ENCODE assay signal across 8 mouse cellular contexts in genomic region chr16:91023384-91023783, GRCm38 (mm10). TPM values are rescaled to one million over a fixed set of nuclear protein-coding genes. Genes with fewer than 3 reads are reported as not detected.
DNase-seq lines count a peak whose midpoint lies in the region; ATAC-seq and TF ChIP-seq lines count a peak whose summit lies in the region.
"Had no signal": no experiment of that assay in that cellular context is flagged by ENCODE, and none has a peak within 500 bp of the region (broad histone marks: within the 10 kb centered on the region; RNA-seq: fewer than 3 reads in every experiment).

No protein-coding gene starts in this region.

- CTCF ChIA-PET in Patski (lab: Charles Lee): interaction anchor here (0.9 to 2.1 kb wide), 4 partner anchors 11 to 157 kb away, joined by 3 to 19 read pairs (median 4); no protein-coding TSS in a partner anchor

- no peak overlapping the region for H3K4me3 ChIP-seq in layer of hippocampus, adult 2 months
- H3K4me3 ChIP-seq: liver, embryonic 15.5 days had no signal

- TF ChIP-seq CTCF in layer of hippocampus, adult 2 months (conservative IDR thresholded peaks at IDR 0.05): peak; percentile 76
- TF ChIP-seq CTCF in Patski (IDR thresholded peaks at IDR 0.05): peak; percentile 68

- no peaks in the 10 kb centered on the region for H3K27me3 ChIP-seq in Patski
- H3K27me3 ChIP-seq: liver, embryonic 15.5 days had no signal

- no peak for DNase-seq in layer of hippocampus, adult 2 months (ENCODE audit: low spot score in 2 of 2)
- DNase-seq in layer of hippocampus, postnatal 36 days: no peak
- no peak for DNase-seq in Patski (ENCODE audit: low read depth, low spot score)
- DNase-seq in lung, postnatal 14 days: peak; percentile 19
- no peak for DNase-seq in c-Kit-positive CD71-positive TER-119-positive erythroid progenitor cells, embryonic 14.5 days (ENCODE audit: low spot score)
- DNase-seq in gastrocnemius, adult 18-20 months (ENCODE audit: low spot score): no peak

- peak; percentile 39 for ATAC-seq in CD4-positive, CD25-positive, alpha-beta regulatory T cell, adult 4 months
- no peak for ATAC-seq in Patski

- in situ Hi-C loops in Patski (cut with MboI; ENCODE audit: low pct_unique_long_range_greater_than_20kb): no loop called here

- H3K27ac ChIP-seq in layer of hippocampus, adult 2 months: no peak overlapping the region
- H3K27ac ChIP-seq: liver, embryonic 15.5 days had no signal

- POLR2A ChIA-PET in Patski (lab: Charles Lee): no interaction called here

RNA-seq across cellular contexts. Expression of gene Synj1, which starts 12.3 kb away (rescaled TPM):
- 100 to 1,000 TPM; 424 to 431 TPM for total RNA-seq in layer of hippocampus, adult 2 months (2021)
- total RNA-seq in layer of hippocampus, postnatal 36 days (2021): 100 to 1,000 TPM; 381 to 404 TPM
- 10 to 100 TPM; 30.6 to 40.9 TPM for polyA plus RNA-seq in CD4-positive, CD25-positive, alpha-beta regulatory T cell, adult 4 months (2017; shearing (Covaris generic))
- 28.5 TPM for polyA plus RNA-seq in Patski (2021)
- 10 to 100 TPM in 1 of 2 experiments, 1 to 10 TPM in 1; 7.7 to 14.0 TPM for total RNA-seq in gastrocnemius, adult 18-20 months (2021)

RNA-seq across cellular contexts. Expression of gene Paxbp1, which starts 21.0 kb away (rescaled TPM):
- 10 to 100 TPM; 73.6 to 90.7 TPM for total RNA-seq in layer of hippocampus, adult 2 months (2021)
- 10 to 100 TPM; 68.1 to 77.8 TPM for total RNA-seq in layer of hippocampus, postnatal 36 days (2021)
- 100 to 1,000 TPM; 121 to 128 TPM for polyA plus RNA-seq in CD4-positive, CD25-positive, alpha-beta regulatory T cell, adult 4 months (2017; shearing (Covaris generic))
- polyA plus RNA-seq in Patski (2021): 47.9 TPM
- 1 to 10 TPM; 8.1 to 9.0 TPM for total RNA-seq in gastrocnemius, adult 18-20 months (2021)

Comparison
In these comparisons a context has a peak if more than half of its experiments do, and no peak if none do; other contexts are left out.
1. RNA of gene Synj1, which starts 12.3 kb away (total RNA-seq): 424 to 431 TPM in layer of hippocampus, adult 2 months and 381 to 404 TPM in layer of hippocampus, postnatal 36 days; 7.7 to 14.0 TPM in gastrocnemius, adult 18-20 months; every median in the first group is over 10 times any median in the second.
2. RNA of gene Paxbp1, which starts 21.0 kb away (total RNA-seq): 73.6 to 90.7 TPM in layer of hippocampus, adult 2 months and 68.1 to 77.8 TPM in layer of hippocampus, postnatal 36 days; 8.1 to 9.0 TPM in gastrocnemius, adult 18-20 months; every median in the first group is over 4 times any median in the second.